Mouse (Mus musculus) small intestine, adult 2 months (tissue): Measurements from ENCODE around the gene Ush1g. TPM values are rescaled to one million over a fixed set of nuclear protein-coding genes. Genes with fewer than 3 reads are reported as not detected.
A peak's percentile ranks its signal among the peaks of the same experiment; 100 is the strongest.

Source experiments
- H3K27ac ChIP-seq: fragments of 200-500 bp; 2 replicates; pipeline ENCODE4 v1.5.1; 2012; ENCODE audit warnings: low read depth, low read length, control low read depth, inconsistent platforms; ENCODE audit not compliant: insufficient read depth
- H3K27me3 ChIP-seq: fragments of 200-500 bp; 2 replicates; pipeline ENCODE4 v1.6.1; 2012; ENCODE audit warnings: mild to moderate bottlenecking, moderate library complexity, low read length, inconsistent platforms; ENCODE audit not compliant: control insufficient read depth, insufficient read depth
- H3K36me3 ChIP-seq: fragments of 200-500 bp; 2 replicates; pipeline ENCODE4 v1.6.1; 2012; ENCODE audit warnings: mild to moderate bottlenecking, low read length, control low read depth, inconsistent platforms; ENCODE audit not compliant: control insufficient read depth, insufficient read depth
- H3K4me1 ChIP-seq: fragments of 200-500 bp; 2 replicates; pipeline ENCODE4 v1.6.1; 2012; ENCODE audit warnings: low read length, inconsistent platforms, mixed read lengths; ENCODE audit not compliant: control insufficient read depth, insufficient read depth, insufficient read length
- H3K4me3 ChIP-seq: fragments of 200-500 bp; 2 replicates; pipeline ENCODE4 v1.5.1; 2012; ENCODE audit warnings: low read depth, mild to moderate bottlenecking, control low read depth, inconsistent platforms, low read length, moderate library complexity
- CTCF ChIP-seq: fragments of 200-500 bp; IDR thresholded peaks from 2 replicates; pipeline ENCODE4 v1.5.1; 2012; ENCODE audit warnings: low read depth, mild to moderate bottlenecking, control low read depth, inconsistent platforms, low read length, moderate library complexity, mixed read lengths; ENCODE audit not compliant: insufficient replicate concordance, insufficient read length; ENCODE audit errors: extremely low read depth
- POLR2A ChIP-seq: fragments of 200-500 bp; IDR thresholded peaks from 2 replicates; pipeline ENCODE4 v1.6.1; 2012; ENCODE audit warnings: low read depth, mild to moderate bottlenecking, control low read depth, inconsistent platforms, low read length, moderate library complexity
- WGBS: fragments of 180-500 bp; shearing (Covaris S2); methylation state at CpG from one replicate; pipeline ENCODE4 v1.1.7; 2018; 5-methylcytosine and 5-hydroxymethylcytosine counted together
- polyA plus RNA-seq: library from polyadenylated mRNA; depleted of rRNA; stranded (reverse); fragments of >200 nt; gene quantifications from 2 replicates; pipeline ENCODE4 v1.2.3, GENCODE M21; 2012

The Ush1g gene
- polyA plus RNA-seq, 1 experiment = 0.08 TPM

DNA sequence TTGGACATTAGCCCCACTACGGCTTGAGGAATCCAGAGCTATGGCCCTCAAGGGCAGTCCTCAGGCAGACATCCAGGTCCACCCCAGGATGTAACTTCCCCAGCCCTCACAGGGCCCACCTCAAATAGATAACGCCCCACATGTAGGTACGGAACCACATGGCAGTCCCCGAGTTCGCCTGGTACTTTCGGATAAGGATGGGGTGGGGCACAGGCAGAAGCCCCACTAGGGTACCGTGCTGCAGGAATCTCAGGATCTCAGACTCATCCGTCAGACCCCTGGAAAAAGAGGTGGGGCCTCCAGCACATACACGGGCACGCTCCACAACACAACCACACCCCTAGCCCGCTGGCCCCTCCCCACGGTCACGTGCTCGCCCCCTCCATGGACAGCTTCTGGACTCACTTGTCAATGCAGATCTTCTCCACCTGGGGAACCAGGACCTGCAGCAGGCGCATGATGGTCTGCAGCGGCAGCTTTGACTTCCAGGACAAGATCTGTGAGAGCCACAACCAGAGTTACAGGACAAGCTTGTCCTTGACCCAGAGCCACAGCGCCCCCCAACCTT lies 26.9 kb upstream of the Ush1g start:
- 71% methylated on average over 17 of the region's 17 CpGs for WGBS
- Histone ChIP-seq H3K27ac (peak overlapping the region; percentile 86; the same call in 1 of the 2 replicates), H3K27me3 (no peaks in the 10 kb centered on the region), H3K4me3 (no peak overlapping the region), H3K36me3 (no peaks in the 10 kb centered on the region), H3K4me1 (peaks cover 48% of the 10 kb centered on the region)
- no peak for TF ChIP-seq POLR2A
- TF ChIP-seq CTCF = no peak

DNA sequence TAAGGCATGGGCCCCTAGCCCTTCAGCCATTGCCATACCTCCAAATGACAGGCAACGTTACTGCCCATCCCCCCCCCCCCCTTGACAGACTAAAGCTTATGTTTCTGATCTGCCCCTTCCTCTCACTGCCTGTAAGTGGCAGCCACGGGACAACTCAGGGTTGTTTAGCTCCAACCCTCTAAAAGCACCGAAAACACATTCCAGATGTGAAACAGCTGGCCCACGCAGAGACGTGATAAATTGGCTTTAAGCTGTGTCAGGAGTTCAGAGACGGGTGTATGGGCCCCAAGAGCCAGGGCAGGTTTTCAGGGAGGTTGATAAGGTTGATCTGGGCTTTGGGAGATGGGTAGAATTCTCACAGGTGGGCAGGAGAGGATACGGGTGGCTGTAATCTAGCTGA lies 23.7 kb upstream of the Ush1g start:
- no peak overlapping the region for H3K4me3 ChIP-seq
- no peak for TF ChIP-seq POLR2A
- no peak for TF ChIP-seq CTCF
- WGBS = 47% methylated on average over 7 of the region's 7 CpGs
- H3K27me3 ChIP-seq = no peaks in the 10 kb centered on the region
- no peaks in the 10 kb centered on the region for H3K36me3 ChIP-seq
- no peak overlapping the region for H3K27ac ChIP-seq
- peaks cover 54% of the 10 kb centered on the region for H3K4me1 ChIP-seq

GRCm38 (mm10) chr11:115344967-115345366 lies 23.1 kb upstream of the Ush1g start:
- Histone ChIP-seq H3K27ac (no peak overlapping the region), H3K36me3 (no peaks in the 10 kb centered on the region), H3K27me3 (no peaks in the 10 kb centered on the region), H3K4me3 (no peak overlapping the region), H3K4me1 (peaks cover 51% of the 10 kb centered on the region)
- 33% methylated on average over 12 of the region's 12 CpGs for whole genome bisulfite sequencing
- TF ChIP-seq CTCF (no peak), POLR2A (no peak)

- Histone ChIP-seq H3K36me3 (no peaks in the 10 kb centered on the region), H3K4me1 (peaks cover 37% of the 10 kb centered on the region), H3K4me3 (no peak overlapping the region), H3K27ac (no peak overlapping the region), H3K27me3 (no peaks in the 10 kb centered on the region)
- TF ChIP-seq POLR2A (no peak), CTCF (no peak)
- WGBS = 49% methylated on average over 6 of the region's 6 CpGs
These were observed 20.0 kb upstream of the Ush1g start for GRCm38 (mm10) chr11:115341866-115342265.

DNA sequence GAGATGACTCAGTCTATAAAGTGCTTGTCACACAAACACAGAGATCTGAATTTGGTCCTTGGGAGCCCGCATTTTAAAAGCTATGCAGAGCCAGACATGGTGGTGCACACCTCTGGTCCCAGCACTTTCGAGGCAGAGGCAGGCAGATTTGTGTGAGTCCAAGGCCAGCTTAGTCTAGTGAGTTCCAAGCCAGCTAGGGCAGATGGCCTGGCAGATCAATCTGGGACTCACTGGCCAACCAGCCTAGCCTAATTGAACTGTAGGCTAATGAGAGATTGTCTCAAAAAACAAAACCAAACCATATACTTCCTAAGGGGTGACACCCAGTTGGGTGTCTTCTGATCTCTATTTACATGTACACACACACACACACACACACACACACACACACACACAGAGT lies 19.4 kb upstream of the Ush1g start:
- no peak overlapping the region for H3K27ac ChIP-seq
- H3K36me3 ChIP-seq = no peaks in the 10 kb centered on the region
- H3K4me1 ChIP-seq = peaks cover 35% of the 10 kb centered on the region
- no peak for TF ChIP-seq CTCF
- TF ChIP-seq POLR2A = no peak
- peaks cover under 1% of the 10 kb centered on the region; the same call in 1 of the 2 replicates for H3K27me3 ChIP-seq
- no peak overlapping the region for H3K4me3 ChIP-seq
- WGBS = 54% methylated on average over 2 of the region's 2 CpGs

DNA sequence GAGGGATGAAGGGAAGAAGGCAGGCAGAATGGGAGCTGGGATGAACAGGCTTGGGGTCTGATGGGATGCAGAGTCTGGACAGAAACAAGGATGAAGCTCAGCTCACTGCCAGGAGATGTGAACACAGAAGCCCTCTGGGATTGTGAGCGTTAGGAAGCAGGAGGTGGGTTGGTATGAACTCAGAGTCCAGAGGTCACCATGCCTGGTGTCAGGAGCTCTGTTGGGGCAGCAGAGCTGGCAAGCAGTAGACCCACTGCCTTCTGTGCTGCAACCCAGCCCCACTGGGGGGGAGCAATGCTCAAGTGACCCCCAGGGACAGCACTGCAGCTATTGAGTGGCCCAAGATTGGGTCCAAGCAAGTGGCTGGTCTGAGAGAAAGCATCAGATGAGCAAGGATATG lies 16.0 kb upstream of the Ush1g start:
- Histone ChIP-seq H3K4me1 (peaks cover 33% of the 10 kb centered on the region), H3K27me3 (peaks cover 16% of the 10 kb centered on the region), H3K27ac (peak overlapping the region; percentile 36; the same call in 1 of the 2 replicates), H3K36me3 (no peaks in the 10 kb centered on the region), H3K4me3 (no peak overlapping the region)
- TF ChIP-seq POLR2A (no peak), CTCF (no peak)
- WGBS = 21% methylated on average over 1 of the region's 1 CpGs

DNA sequence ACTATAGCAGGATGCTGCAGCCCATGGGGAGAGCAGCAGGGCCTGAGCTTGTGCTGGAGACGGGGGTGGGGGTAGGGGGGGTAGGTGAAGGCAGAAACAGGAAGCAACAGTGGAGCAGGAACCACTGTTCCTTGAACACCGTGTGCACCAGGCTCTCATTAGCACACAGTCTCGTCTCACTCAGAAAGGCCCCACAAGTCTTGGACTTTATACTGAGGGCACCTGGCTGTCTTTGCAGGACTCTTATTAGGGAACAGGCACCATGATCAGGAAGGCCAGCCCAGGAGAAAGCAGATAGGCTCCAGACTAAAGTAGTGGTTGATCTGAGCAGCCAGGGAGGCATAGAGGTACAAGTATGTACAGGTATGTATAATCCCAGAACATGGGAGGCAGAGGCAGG lies 15.5 kb upstream of the Ush1g start:
- Histone ChIP-seq H3K36me3 (no peaks in the 10 kb centered on the region), H3K4me1 (peaks cover 33% of the 10 kb centered on the region), H3K27ac (peak overlapping the region; percentile 36; the same call in 1 of the 2 replicates), H3K27me3 (peaks cover 16% of the 10 kb centered on the region), H3K4me3 (no peak overlapping the region)
- 11% methylated on average over 3 of the region's 3 CpGs for WGBS
- TF ChIP-seq CTCF (no peak), POLR2A (no peak)

DNA sequence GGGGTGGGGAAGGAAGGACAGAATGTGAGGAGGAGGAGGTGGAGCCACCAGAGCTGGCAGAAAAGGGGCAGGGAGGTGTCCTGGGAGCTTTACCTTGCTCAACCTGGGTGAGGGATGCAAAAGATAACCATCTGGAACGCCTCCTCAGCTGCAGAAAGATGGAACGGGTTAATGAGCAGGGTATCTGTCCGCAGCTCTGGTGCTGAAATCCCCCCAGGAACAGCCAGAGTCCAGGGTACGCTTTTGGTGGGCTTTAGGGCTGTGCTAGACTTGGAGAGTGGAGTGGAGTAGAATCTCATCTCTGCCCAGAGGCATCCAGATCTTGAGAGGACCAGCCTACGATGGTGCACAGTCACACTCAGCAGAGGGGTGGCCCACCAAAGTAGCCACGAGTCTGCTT lies 14.3 kb upstream of the Ush1g start:
- WGBS = 30% methylated on average over 6 of the region's 6 CpGs
- no peaks in the 10 kb centered on the region for H3K36me3 ChIP-seq
- peaks cover 23% of the 10 kb centered on the region for H3K4me1 ChIP-seq
- TF ChIP-seq CTCF (no peak), POLR2A (no peak)
- H3K27me3 ChIP-seq = peaks cover 17% of the 10 kb centered on the region
- no peak overlapping the region for H3K4me3 ChIP-seq
- H3K27ac ChIP-seq = no peak overlapping the region
